Mouse (Mus musculus): Measurements from ENCODE around the gene Ppp1r8.

The Ppp1r8 gene

GRCm38 (mm10) chr4:132842970-132843704 is at the start of gene Ppp1r8:
Gene Ppp1r8 (minus strand): TSS chr4:132843169.
- DNase-seq, result peak; percentile 94

- DNase-seq, result peak; percentile 53
Observed at GRCm38 (mm10) chr4:132884844-132885374, 41.9 kb upstream of the Ppp1r8 start.

DNA sequence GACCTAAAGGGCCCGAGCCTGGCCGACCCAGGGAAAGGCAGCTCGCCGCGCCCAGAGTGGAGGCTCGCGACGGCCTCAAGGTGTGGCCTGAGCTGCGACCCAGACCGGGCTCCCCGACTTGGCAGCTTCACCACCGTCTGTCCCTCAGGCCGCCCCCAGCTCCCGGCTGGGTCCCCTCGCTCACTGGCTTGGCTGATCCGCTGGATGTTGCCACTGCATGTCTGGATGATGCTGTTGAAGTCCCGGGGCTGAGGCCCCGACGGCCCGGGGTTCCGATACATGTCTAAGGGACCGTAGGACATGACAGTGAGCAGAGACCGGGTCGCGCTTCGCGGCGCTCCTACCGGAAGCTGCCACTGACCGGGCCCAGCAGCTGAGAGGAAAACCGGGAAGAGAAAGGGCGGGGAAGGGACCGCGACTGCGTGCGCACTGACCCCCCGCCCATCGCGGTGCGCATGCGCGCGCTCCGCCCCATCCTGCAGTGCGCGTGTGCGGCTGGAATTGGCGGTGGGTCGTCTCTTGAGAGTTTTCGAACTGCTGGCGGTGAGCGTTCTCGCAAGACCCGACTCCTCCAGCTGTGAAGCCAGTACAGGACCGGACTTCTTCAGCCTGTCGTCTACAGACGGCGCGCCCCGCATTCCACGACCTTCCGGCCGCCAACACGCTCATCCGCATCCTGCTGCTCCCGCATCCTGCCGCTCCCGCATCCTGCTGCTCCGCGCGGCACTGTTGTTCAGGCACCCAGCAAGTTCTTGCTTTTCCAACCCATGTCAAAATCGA is 41.3 kb upstream of the Ppp1r8 start, which contains the start of gene Stx12:
Gene Stx12 (minus strand): TSS at position 446 of the 780 bp plus-strand sequence.
- peak; percentile 93 for DNase-seq

DNA sequence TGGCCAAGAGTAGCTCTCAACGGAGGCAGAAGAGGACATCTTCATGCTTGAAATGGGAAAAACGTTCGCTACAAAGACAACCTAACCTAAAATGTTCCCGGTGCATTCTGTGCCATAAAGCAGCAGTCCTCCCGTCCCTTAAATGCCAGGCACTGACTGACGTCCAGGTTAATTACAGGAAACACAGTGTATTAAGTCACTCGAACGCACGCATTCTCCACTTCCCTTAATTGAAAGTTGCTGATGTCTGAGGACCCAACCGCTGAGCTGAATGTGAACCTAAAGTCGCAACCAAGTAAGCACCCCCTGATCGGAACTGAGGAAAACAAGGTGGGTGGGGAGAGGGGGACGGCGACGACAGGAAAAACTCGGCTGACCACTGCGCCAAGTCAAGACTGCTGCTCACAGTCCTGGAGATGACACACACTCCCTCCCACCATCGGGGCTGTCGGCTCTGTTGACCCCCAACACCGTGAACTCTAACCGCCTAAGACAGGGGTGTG is 40.6 kb upstream of the Ppp1r8 start:
- no peak for DNase-seq

GRCm38 (mm10) chr4:132874363-132875097 is 31.6 kb upstream of the Ppp1r8 start:
- no peak for DNase-seq

- no peak for DNase-seq
Observed at GRCm38 (mm10) chr4:132873481-132874362, 30.8 kb upstream of the Ppp1r8 start.

GRCm38 (mm10) chr4:132871116-132871515 is 28.1 kb upstream of the Ppp1r8 start:
- no peak for DNase-seq

- DNase-seq, result no peak
Observed at GRCm38 (mm10) chr4:132864856-132865255, 21.9 kb upstream of the Ppp1r8 start.

GRCm38 (mm10) chr4:132863012-132863411 is 20.0 kb upstream of the Ppp1r8 start:
- DNase-seq, result peak; percentile 27

DNA sequence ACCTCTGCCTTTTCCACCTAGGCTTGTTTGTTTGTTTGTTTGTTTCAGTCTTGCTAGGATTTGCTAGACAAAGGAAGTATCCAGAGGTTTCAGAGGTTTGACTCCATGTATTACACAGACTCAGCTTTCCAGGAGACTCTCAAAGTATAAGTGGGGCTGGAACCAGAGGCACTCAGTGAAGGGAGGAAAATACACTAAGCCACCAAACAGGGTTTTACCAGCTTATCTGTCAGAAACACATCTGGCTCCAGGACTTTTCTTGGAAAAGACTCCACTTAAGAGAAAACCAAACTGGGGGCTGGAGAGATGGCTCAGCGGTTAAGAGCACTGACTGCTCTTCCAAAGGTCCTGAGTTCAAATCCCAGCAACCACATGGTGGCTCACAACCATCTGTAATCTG is 17.9 kb upstream of the Ppp1r8 start:
- DNase-seq, result no peak

DNA sequence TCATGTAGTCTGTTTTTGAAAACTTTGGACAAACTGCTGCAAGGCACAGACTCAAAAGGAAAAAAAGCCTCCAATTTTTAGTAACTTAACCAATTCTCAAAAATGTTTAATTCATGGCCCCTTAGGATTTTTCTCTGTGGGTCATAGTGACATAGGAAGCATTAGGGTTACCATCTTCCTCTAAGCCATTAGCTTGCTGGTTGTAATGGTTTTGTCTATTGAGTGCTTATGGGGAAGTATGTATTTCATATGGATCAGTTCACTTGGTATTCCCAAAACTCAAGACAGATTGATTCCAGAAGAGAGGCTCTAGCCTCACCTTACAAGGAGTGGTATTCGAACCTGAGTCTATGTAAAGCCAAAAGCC is 719 bp upstream of the Ppp1r8 start:
- DNase-seq, result no peak

GRCm38 (mm10) chr4:132842281-132842906 is 575 bp downstream of the Ppp1r8 start:
- peak; percentile 13 for DNase-seq

DNA sequence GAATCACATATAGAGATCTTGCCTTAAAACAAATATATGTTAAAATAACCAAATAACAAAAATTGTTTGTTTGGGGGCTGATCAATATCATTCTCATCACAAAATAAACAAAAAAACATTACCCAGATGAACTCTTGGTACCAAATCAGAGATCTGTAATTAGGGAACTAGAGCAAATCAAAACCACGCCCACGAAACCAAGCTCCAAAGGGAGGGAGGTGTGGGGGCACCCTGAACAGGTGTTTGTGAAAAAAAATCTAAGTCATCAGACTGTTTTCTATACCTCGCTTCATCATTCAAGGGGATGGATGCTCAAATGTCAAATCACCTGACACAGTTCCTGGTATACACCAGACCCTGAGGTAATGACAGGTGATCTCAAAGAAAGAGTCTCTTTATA is 1.5 kb downstream of the Ppp1r8 start:
- no peak for DNase-seq

- peak; percentile 82 for DNase-seq
Observed at GRCm38 (mm10) chr4:132823614-132824366, 19.2 kb downstream of the Ppp1r8 start.

- DNase-seq, result no peak
Observed at GRCm38 (mm10) chr4:132818442-132818841, 24.5 kb downstream of the Ppp1r8 start.

GRCm38 (mm10) chr4:132816855-132817254 is 26.1 kb downstream of the Ppp1r8 start:
- DNase-seq, result no peak

- no peak for DNase-seq
Observed at GRCm38 (mm10) chr4:132816404-132816803, 26.6 kb downstream of the Ppp1r8 start.

DNA sequence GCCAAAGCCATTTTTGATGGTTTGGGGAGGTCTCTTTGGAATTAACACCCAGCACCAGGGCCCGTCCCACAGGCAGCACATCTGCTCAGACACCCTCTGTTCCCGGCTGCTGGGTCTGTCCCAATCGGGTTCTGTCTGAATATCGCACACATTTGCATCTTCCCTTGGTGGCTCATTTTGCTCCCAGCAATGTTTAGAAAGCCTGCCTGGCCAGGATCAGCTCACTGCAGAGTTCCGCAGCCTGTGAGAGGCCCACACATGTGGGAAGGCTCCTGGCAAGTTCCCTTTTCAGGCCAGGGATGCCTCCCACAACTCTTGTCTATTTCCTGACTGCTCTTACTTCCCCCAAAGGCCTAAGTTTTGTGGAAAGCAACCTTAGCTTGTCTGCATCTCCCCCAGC is 33.3 kb downstream of the Ppp1r8 start:
- no peak for DNase-seq

GRCm38 (mm10) chr4:132807771-132808641 is 35.0 kb downstream of the Ppp1r8 start:
- DNase-seq, result peak; percentile 21
